Mouse (Mus musculus) cerebellum, adult 2 months (tissue): ENCODE results near the gene Foxk1. TPM values are rescaled to one million over a fixed set of nuclear protein-coding genes. Genes with fewer than 3 reads are reported as not detected.

ENCODE experiments used
- DNase-seq, 2 experiments: peaks; one replicate each; pipeline ENCODE4 v3.0.0; 2021
- H3K27ac ChIP-seq: fragments of 200-500 bp; 2 replicates; pipeline ENCODE4 v1.5.1; 2012; ENCODE audit warnings: low read length, control low read depth, inconsistent platforms; ENCODE audit not compliant: insufficient read depth
- H3K27me3 ChIP-seq: fragments of 200-500 bp; 2 replicates; pipeline ENCODE4 v1.6.1; 2012; ENCODE audit warnings: inconsistent platforms, mild to moderate bottlenecking, low read length, moderate library complexity; ENCODE audit not compliant: control insufficient read depth, insufficient read depth
- H3K4me1 ChIP-seq: fragments of 200-500 bp; 2 replicates; pipeline ENCODE4 v1.6.1; 2011; ENCODE audit warnings: low read length; ENCODE audit not compliant: control insufficient read depth, insufficient read depth
- H3K4me3 ChIP-seq: fragments of 200-500 bp; replicated peaks from 2 replicates; pipeline ENCODE3; 2011; ENCODE audit warnings: mild to moderate bottlenecking, low read depth, low read length, control low read depth; ENCODE audit not compliant: insufficient read depth
- CTCF ChIP-seq: fragments of 200-500 bp; IDR thresholded peaks from 2 replicates; pipeline ENCODE4 v1.5.1; 2011; ENCODE audit warnings: low read depth, mild to moderate bottlenecking, control low read depth, low read length, moderate library complexity, borderline replicate concordance; ENCODE audit not compliant: insufficient read depth
- POLR2A ChIP-seq: fragments of 200-500 bp; IDR thresholded peaks from 2 replicates; pipeline ENCODE4 v1.6.1; 2011; ENCODE audit warnings: low read length, control low read depth, borderline replicate concordance; ENCODE audit not compliant: insufficient read depth
- WGBS: fragments of 180-500 bp; shearing (Covaris S2); methylation state at CpG from one replicate; pipeline ENCODE4 v1.1.7; 2018; 5-methylcytosine and 5-hydroxymethylcytosine counted together
- polyA plus RNA-seq: library from polyadenylated mRNA; depleted of rRNA; stranded (reverse); fragments of >200 nt; gene quantifications from 2 replicates; pipeline ENCODE4 v1.2.3, GENCODE M21; 2012

Foxk1 gene
- polyA plus RNA-seq, 1 experiment = 14.2 TPM

- Histone ChIP-seq H3K27me3 (no peaks in the 10 kb centered on the region), H3K4me3 (peak overlapping the region; percentile 89), H3K27ac (no peak overlapping the region; the same call in 1 of the 2 replicates), H3K4me1 (peaks cover 4% of the 10 kb centered on the region)
- no peak for DNase-seq
- TF ChIP-seq POLR2A = no peak
- TF ChIP-seq CTCF = no peak
- 55% methylated on average over 5 of the region's 5 CpGs for WGBS
Measured at GRCm38 (mm10) chr5:142368122-142368521, 33.2 kb upstream of the Foxk1 start.

GRCm38 (mm10) chr5:142370406-142371171, 30.7 kb upstream of the Foxk1 start:
- DNase-seq = no peak
- H3K4me1 ChIP-seq = peaks cover 4% of the 10 kb centered on the region
- H3K4me3 ChIP-seq = no peak overlapping the region
- no peak for TF ChIP-seq POLR2A
- no peak for TF ChIP-seq CTCF
- no peak overlapping the region for H3K27ac ChIP-seq
- no peaks in the 10 kb centered on the region for H3K27me3 ChIP-seq
- WGBS = 93% methylated on average over 4 of the region's 4 CpGs

- no peak for DNase-seq
- 37% methylated on average over 24 of the region's 24 CpGs for WGBS
- TF ChIP-seq POLR2A = no peak
- no peak for TF ChIP-seq CTCF
- H3K4me3 ChIP-seq = no peak overlapping the region
- H3K27me3 ChIP-seq = no peaks in the 10 kb centered on the region
- no peak overlapping the region for H3K27ac ChIP-seq
- peaks cover 3% of the 10 kb centered on the region for H3K4me1 ChIP-seq
Measured at GRCm38 (mm10) chr5:142371172-142372155, 29.8 kb upstream of the Foxk1 start.

- WGBS = 59% methylated on average over 6 of the region's 6 CpGs
- Histone ChIP-seq H3K4me3 (no peak overlapping the region), H3K4me1 (no peaks in the 10 kb centered on the region), H3K27me3 (no peaks in the 10 kb centered on the region), H3K27ac (no peak overlapping the region)
- TF ChIP-seq CTCF = no peak
- TF ChIP-seq POLR2A = no peak
- no peak for DNase-seq
Measured at GRCm38 (mm10) chr5:142372207-142372606, 29.1 kb upstream of the Foxk1 start.

GRCm38 (mm10) chr5:142374343-142374742, 27.0 kb upstream of the Foxk1 start:
- H3K27me3 ChIP-seq = no peaks in the 10 kb centered on the region
- H3K4me1 ChIP-seq = no peaks in the 10 kb centered on the region
- no peak for TF ChIP-seq POLR2A
- no peak for TF ChIP-seq CTCF
- no peak overlapping the region for H3K4me3 ChIP-seq
- WGBS = 92% methylated on average over 9 of the region's 9 CpGs
- DNase-seq = no peak
- H3K27ac ChIP-seq = no peak overlapping the region

- Histone ChIP-seq H3K27me3 (no peaks in the 10 kb centered on the region), H3K27ac (no peak overlapping the region), H3K4me1 (no peaks in the 10 kb centered on the region), H3K4me3 (no peak overlapping the region)
- 93% methylated on average over 5 of the region's 5 CpGs for WGBS
- TF ChIP-seq POLR2A = no peak
- no peak for TF ChIP-seq CTCF
- no peak for DNase-seq
Measured at GRCm38 (mm10) chr5:142375641-142376040, 25.7 kb upstream of the Foxk1 start.

- Histone ChIP-seq H3K27ac (no peak overlapping the region), H3K4me3 (no peak overlapping the region), H3K27me3 (no peaks in the 10 kb centered on the region), H3K4me1 (no peaks in the 10 kb centered on the region)
- 88% methylated on average over 6 of the region's 6 CpGs for whole genome bisulfite sequencing
- TF ChIP-seq POLR2A (no peak), CTCF (no peak)
- no peak for DNase-seq
Measured at GRCm38 (mm10) chr5:142376071-142376470, 25.2 kb upstream of the Foxk1 start.

- H3K4me1 ChIP-seq = no peaks in the 10 kb centered on the region
- DNase-seq = no peak
- TF ChIP-seq CTCF (no peak), POLR2A (no peak)
- no peak overlapping the region for H3K27ac ChIP-seq
- H3K4me3 ChIP-seq = no peak overlapping the region
- H3K27me3 ChIP-seq = no peaks in the 10 kb centered on the region
- WGBS = 84% methylated on average over 2 of the region's 2 CpGs
Measured at GRCm38 (mm10) chr5:142378068-142378467, 23.2 kb upstream of the Foxk1 start.
